Mouse (Mus musculus) megakaryocyte, adult 5-6 weeks (primary cell): ENCODE results near the gene Tcaf1. TPM values are rescaled to one million over a fixed set of nuclear protein-coding genes. Genes with fewer than 3 reads are reported as not detected.

ENCODE experiments used
- ATAC-seq: 2 replicates; pipeline ENCODE4 v1.8.0; 2016; ENCODE audit warnings: mild to moderate bottlenecking, inconsistent platforms; ENCODE audit not compliant: poor library complexity, severe bottlenecking
- total RNA-seq, 2 experiments: library from RNA; stranded (forward) in 1 of 2; stranded (reverse) in 1 of 2; fragments of 153-499, 151-499 nt in 1 of 2; fragments of 221-1000, 200-1000 nt in 1 of 2; gene quantifications; 2 replicates each; pipeline versions ENCODE4 v1.2.3 to v1.2.4; 2015 to 2017

Gene Tcaf1
- total RNA-seq (2015) = 0.04 TPM in 1 of 2 replicates, not detected in the other
- total RNA-seq (2017) = 0.11 TPM in 1 of 2 replicates, not detected in the other

DNA sequence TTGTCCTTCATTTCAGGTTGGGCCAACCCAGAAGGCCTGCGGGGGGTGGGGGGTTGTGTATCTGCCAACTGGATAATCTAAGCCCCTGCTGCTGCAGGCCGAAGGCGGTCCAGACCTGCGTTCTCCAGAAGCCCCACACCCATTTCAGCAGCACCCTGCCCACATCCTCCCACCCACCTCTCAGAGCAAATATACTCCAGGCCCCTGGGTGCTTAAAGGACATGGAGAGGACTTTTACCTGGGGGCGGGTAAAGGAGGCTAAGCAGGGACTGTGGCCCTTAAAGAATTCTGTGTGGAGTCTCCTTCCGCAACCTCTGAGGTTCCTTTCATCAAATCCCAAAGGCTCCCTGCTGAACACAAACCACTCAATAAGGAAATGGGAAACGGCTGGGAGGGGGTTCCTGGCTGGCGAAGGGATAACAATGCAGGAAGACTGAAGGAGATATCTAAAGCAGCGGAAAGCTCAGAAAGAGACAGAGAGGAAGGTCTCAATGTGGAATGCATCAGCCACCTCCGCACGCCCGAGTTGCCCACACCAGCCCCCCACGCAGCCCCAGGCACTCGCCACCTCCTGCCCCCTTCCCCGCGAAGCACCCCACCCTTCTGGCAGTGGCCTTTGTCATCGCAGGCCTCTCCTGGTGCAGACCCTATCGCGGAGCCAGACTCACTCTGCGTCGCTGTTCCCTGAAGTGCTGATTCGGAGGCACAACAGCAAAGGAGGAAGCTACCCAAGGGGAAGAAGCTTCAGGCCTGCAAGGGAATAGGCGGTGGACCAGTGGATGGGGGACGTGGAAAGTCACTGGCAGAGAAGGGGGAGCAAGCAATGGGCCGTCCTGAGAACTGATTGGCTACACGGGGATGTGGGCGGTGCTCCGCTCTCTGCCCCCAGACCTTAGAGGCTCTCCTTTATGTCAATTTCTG lies at the start of gene Tcaf1:
Gene Tcaf1 (minus strand): TSS at position 798 of the 921 bp plus-strand sequence.
- ATAC-seq = no peak

GRCm38 (mm10) chr6:42756104-42756503 lies 46.2 kb upstream of the Tcaf1 start, which contains the start of gene Olfr38:
Gene Olfr38, plus strand, starts transcription at chr6:42756404.
- no peak for ATAC-seq

DNA sequence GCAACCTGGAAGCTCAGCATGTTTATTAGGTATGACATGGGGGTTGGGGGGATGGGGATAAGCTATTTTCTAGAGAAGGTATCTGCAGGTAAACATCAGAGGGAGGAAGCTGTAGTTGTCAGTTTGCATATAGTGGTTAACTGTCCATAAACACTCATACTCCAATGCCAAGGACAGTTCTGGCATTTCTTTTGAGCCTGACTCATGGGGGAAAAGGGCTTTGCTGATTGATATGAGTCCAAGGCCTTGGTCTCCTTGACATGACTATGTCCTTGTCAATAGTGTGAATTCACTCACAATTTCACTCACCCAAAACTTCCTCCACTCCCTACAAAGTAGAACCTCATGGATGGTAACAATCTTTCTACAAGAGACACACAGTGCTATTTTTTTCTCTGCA lies 38.0 kb upstream of the Tcaf1 start:
- ATAC-seq = no peak

DNA sequence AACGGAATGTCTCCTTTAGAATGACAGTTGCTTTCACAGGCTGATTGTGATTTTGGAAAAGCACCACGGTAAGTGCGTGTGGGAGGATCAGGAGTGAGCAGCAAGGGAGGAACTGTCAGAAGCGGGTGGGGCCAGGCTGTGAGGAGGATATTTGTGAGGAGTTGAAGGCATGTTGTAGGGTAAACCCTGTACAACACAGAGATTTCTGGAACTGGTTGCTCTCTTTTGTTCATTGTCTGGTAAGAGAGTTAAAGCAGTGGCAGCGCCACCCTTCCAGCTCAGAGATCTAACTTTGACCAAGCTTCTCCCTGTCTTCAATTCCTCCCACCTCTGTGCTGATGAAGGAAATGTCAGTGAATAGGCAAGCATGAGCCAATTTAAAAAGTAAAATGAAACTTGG lies 32.4 kb upstream of the Tcaf1 start:
- no peak for ATAC-seq

DNA sequence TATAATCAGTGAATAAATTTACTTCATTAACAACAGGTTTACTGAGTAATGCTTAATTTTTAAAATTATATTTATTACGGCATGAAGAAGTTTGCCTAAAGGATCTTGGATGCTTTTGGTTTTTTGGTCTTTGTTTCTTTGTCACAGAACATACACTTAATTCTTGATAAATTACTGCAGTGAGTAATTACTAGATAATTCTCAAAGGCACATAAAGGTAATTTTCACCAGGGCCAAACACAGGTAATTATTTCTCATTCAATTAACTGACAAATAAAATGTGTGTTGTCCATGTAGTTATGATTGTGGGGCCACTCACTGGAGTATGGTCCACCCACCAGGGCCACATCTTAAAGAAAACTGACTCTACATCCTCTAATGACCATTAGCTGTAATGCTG lies 29.2 kb upstream of the Tcaf1 start, which contains the start of gene Olfr453:
Gene Olfr453 (plus strand): TSS at position 301 of the 400 bp plus-strand sequence.
- no peak for ATAC-seq

DNA sequence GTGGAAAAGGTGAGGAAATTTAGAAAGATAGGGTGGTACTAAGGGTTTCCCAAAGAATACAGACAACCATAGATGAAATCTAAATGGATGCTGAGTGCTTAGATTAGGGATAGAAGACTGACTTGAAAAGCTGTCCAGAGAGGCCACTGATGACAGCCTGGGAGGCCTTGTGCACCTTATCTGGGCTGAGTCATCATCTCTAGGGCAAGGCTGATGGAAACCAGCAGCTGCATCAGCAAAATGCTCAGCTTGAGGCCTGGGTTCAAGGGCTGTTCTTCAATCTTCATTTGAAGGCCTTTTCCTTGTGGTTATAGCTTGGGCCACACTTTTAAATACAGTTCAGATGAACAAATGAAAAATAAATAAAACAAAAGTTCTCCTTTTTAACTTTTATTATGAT lies 8.1 kb upstream of the Tcaf1 start:
- ATAC-seq = no peak

GRCm38 (mm10) chr6:42714668-42715067 lies 4.8 kb upstream of the Tcaf1 start:
- no peak for ATAC-seq

GRCm38 (mm10) chr6:42692517-42693190 lies 17.2 kb downstream of the Tcaf1 start:
- ATAC-seq = peak; percentile 51; the same call in 1 of the 2 replicates

- peak; percentile 29; the same call in 1 of the 2 replicates for ATAC-seq
These were observed 17.8 kb downstream of the Tcaf1 start for GRCm38 (mm10) chr6:42692154-42692516.

GRCm38 (mm10) chr6:42689761-42690160 lies 20.1 kb downstream of the Tcaf1 start:
- no peak for ATAC-seq

- ATAC-seq = no peak
These were observed 22.0 kb downstream of the Tcaf1 start for GRCm38 (mm10) chr6:42687907-42688306.

DNA sequence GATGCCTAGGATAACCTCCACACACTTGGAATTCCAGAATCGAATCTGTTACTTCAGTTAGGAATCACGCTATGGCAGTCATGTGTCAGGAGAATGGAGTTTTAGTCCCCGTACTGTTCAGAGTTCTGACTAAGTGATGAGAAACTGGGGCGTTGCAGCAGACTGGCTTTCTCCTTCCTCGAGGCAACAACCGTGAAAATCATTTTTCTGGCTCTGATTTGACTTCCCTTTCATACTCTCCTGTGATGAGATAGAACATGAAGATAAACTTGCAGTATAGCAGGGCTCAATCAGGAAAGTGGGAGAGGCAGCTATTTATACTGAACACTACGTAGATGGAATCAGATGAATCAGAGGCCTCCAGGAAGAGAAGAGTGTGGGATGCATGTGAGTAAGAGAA lies 29.8 kb downstream of the Tcaf1 start:
- no peak for ATAC-seq

GRCm38 (mm10) chr6:42676011-42676410 lies 33.9 kb downstream of the Tcaf1 start:
- ATAC-seq = no peak

DNA sequence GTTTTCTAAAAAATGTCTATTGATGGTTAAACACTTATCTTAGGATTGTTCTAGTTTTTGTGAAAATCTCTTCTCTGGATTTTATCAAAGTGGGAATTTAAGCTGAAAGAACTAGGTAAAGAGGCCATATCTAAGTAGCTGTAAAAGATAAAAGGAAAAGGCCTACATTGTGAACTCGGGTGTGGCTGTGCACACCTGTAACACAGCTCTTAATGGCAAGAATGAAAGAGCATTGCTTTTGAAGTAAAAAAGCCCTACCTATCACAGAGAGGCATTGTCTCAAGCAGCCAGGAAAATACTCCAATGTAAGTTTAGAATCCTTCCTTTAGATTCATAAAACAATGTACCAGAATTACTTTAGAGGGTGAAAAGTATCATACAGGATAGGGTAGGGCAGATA lies 38.1 kb downstream of the Tcaf1 start:
- ATAC-seq = no peak

- no peak for ATAC-seq
These were observed 42.2 kb downstream of the Tcaf1 start for GRCm38 (mm10) chr6:42667722-42668121.

GRCm38 (mm10) chr6:42661739-42662138 lies 48.1 kb downstream of the Tcaf1 start:
- ATAC-seq = no peak

DNA sequence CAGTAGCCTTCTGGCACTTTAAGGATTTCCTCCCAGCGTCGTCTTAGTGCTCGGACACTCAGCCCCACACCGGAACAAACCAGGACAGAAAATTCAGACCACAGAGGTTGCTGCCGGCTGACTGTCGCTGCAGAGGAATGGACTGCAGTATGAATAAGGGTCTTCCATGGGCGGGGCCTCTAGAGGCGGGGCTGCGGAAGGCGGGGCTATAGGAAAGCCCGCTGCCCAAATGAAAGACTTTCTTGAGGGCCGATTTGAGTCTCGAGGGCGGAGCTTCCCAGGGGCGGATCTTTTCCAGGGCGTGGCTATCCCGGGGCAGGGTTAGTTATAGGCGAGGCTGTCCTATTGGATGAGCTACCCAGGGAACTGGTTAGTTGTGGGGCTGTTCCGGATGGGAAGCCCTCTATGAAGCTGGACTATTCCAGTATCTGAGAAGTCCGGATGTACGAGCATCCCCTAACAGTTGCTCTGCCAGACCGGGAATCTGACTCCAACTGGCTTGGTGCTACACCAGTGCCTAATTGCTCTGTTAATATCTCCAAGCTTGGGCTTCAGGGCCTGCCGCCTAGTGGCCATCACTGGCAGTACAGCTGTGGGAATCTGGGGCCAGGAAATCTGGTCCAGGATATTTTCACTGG lies 64.9 kb downstream of the Tcaf1 start, which contains the start of gene Tcaf2:
Gene Tcaf2 (minus strand): TSS at position 343 of the 638 bp plus-strand sequence.
- ATAC-seq = peak; percentile 71

DNA sequence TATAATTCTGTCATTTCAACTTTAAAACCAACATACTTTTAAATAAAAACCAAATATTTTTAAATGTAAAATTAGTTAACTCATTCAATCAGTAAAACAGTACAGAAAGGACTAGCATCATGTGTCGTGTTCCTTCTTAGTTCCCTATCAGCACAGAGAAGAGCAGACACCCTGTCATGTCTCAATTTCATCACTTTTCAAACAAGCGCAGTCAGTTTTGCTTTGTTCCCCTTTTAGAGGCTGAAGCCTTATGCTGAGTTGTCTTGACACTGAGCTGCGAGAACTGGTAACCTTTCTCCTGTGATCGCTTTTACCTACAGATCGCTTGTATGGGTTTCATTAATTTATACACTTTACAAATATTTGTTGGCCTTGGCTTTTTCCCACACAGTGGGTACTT lies 75.5 kb downstream of the Tcaf1 start:
- ATAC-seq = no peak

DNA sequence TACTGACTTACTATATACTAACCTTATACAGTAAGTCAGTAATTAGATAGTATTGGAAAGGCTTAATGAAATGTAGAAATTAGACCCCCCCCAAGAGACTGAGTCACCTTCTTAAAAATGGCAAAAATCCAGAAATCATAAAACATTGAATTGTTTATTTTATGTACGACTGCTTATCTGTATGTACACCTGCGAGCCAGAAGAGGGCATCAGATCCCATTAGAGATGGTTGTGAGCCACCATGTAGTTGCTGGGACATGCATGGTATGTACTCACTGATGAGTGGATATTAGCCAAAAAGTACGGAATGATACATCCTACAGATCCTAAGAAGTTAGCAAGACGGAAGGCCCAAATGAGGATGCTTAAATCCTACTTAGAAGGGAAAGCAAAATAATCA lies 78.5 kb downstream of the Tcaf1 start:
- no peak for ATAC-seq
